Mouse (Mus musculus): ENCODE measurements around the gene Cyp2b10. TPM values are rescaled to one million over a fixed set of nuclear protein-coding genes. Genes with fewer than 3 reads are reported as not detected.
"Not testable (repeated sequence)": the region's sequence is repeated elsewhere in the genome, so short reads cannot be mapped to it uniquely, and the experiment has no call there.

The Cyp2b10 gene
- polyA plus RNA-seq, 1 experiment from 2014 or later = 0.08 TPM

DNA sequence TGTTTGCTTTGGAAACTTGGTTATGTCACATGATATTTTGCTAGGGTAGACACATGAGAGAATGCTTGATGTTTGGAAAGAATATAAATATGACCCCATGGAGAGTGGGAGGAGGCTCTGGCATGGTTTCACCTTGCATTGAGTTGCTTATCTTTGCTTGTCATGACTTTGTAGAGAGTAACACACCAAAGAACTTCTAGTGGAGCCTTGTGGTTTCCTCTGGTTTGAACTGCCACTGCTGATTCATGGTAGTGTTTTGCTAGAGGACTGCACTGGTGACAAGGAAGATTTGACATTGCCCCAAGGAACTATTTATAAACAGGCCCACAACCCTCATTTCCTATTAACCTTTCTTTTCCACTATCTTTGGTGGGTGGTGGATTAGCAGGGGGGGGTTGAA is 24.8 kb upstream of the Cyp2b10 start:
- no peaks in the 10 kb centered on the region for H3K9me3 ChIP-seq (replicated peaks; ENCODE audit: control insufficient read depth, low read length)
- no peak overlapping the region for H3K4me3 ChIP-seq (ENCODE audit: low read depth, low read length)
- H3K27ac ChIP-seq (ENCODE audit: low read length) = no peak overlapping the region
- no peaks in the 10 kb centered on the region for H3K36me3 ChIP-seq (ENCODE audit: control insufficient read depth, insufficient read depth)
- no peaks in the 10 kb centered on the region for H3K27me3 ChIP-seq (ENCODE audit: control insufficient read depth, insufficient read depth, low read depth, low read length)
- no peak for ATAC-seq (ENCODE audit: low read depth)
- no peak overlapping the region for H3K4me2 ChIP-seq (ENCODE audit: low read depth, low read length)
- H3K9ac ChIP-seq (ENCODE audit: low read depth, low read length) = no peak overlapping the region
- no peaks in the 10 kb centered on the region for H3K4me1 ChIP-seq (ENCODE audit: control insufficient read depth, low read depth, low read length)

DNA sequence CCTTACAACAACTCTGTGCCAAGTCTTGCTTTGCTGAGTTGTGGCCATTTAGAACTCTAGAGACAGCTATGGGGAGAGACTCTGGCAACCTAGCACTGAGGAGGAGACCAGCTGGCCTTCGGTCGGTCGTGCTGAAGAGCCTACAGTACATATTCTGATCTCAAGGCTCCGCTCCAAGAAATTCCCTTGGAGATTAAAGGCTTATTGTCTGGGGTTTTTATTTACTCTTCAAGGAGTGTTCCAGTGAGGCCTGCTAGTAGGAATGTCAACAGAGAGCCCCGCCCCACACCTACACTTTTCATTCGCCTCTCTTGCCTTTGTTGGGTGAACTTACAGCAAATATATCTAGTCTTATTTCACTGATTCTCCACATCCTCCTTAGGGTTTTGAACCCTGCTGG is 18.7 kb upstream of the Cyp2b10 start:
- Histone ChIP-seq H3K36me3 (ENCODE audit: control insufficient read depth, insufficient read depth) (no peaks in the 10 kb centered on the region), H3K9ac (ENCODE audit: low read depth, low read length) (no peak overlapping the region), H3K4me2 (ENCODE audit: low read depth, low read length) (no peak overlapping the region), H3K27ac (ENCODE audit: low read length) (no peak overlapping the region), H3K27me3 (ENCODE audit: control insufficient read depth, insufficient read depth, low read depth, low read length) (no peaks in the 10 kb centered on the region), H3K4me3 (ENCODE audit: low read depth, low read length) (no peak overlapping the region), H3K9me3 (replicated peaks; ENCODE audit: control insufficient read depth, low read length) (no peaks in the 10 kb centered on the region), H3K4me1 (ENCODE audit: control insufficient read depth, low read depth, low read length) (no peaks in the 10 kb centered on the region)
- no peak for ATAC-seq (ENCODE audit: low read depth)
- 50% methylated on average over 6 of the region's 6 CpGs for WGBS (ENCODE audit: insufficient replicate concordance)

DNA sequence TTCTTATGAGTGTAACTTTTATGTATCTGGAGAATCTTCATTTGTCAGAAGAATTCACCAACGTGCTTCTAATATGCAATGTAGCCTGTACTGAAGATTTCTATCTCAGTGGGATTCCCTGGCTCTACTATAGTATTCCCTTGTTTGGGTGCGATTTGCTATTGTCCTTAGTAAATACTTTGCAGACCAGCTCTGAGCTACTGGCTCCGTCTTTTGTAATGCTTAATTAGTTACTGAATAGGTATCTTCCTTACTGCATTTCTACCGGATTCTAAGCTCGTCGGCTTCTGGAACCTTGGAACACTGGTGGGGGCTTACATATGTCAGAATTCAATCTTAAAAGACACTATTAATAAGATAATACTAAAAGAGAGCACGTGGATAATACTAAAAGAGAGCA is 16.7 kb upstream of the Cyp2b10 start:
- H3K4me3 ChIP-seq (ENCODE audit: low read depth, low read length); H3K9ac ChIP-seq (ENCODE audit: low read depth, low read length); H3K27ac ChIP-seq (ENCODE audit: low read length); H3K27me3 ChIP-seq (ENCODE audit: control insufficient read depth, insufficient read depth, low read depth, low read length); H3K9me3 ChIP-seq (replicated peaks; ENCODE audit: control insufficient read depth, low read length); ATAC-seq (ENCODE audit: low read depth); H3K36me3 ChIP-seq (ENCODE audit: control insufficient read depth, insufficient read depth); H3K4me1 ChIP-seq (ENCODE audit: control insufficient read depth, low read depth, low read length); H3K4me2 ChIP-seq (ENCODE audit: low read depth, low read length): not testable (repeated sequence)
- 23% methylated on average over 7 of the region's 7 CpGs for WGBS (ENCODE audit: insufficient replicate concordance)

DNA sequence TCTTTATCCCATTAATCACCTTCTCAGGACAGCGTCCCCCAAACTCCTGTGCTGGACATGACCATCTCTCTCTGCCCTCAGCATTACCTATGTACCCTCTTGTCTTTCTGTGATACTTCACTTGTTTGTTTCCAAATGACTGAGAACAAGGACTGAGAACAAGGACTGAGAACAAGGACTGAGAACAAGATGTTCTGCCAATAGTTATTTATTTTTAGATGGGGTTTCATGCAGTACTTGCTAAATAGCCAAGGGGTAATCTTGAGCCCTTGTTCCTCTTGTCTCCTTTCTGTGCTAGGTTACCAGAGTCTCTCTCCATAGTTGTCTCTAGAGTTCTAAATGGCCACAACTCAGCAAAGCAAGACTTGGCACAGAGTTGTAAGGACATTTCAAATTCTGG is 13.1 kb upstream of the Cyp2b10 start:
- Histone ChIP-seq H3K36me3 (ENCODE audit: control insufficient read depth, insufficient read depth) (no peaks in the 10 kb centered on the region), H3K4me3 (ENCODE audit: low read depth, low read length) (no peak overlapping the region), H3K9ac (ENCODE audit: low read depth, low read length) (no peak overlapping the region), H3K9me3 (replicated peaks; ENCODE audit: control insufficient read depth, low read length) (no peaks in the 10 kb centered on the region), H3K27me3 (ENCODE audit: control insufficient read depth, insufficient read depth, low read depth, low read length) (no peaks in the 10 kb centered on the region), H3K27ac (ENCODE audit: low read length) (no peak overlapping the region), H3K4me2 (ENCODE audit: low read depth, low read length) (no peak overlapping the region), H3K4me1 (ENCODE audit: control insufficient read depth, low read depth, low read length) (no peaks in the 10 kb centered on the region)
- no peak for ATAC-seq (ENCODE audit: low read depth)
- WGBS (ENCODE audit: insufficient replicate concordance) = 48% methylated on average over 1 of the region's 1 CpGs

DNA sequence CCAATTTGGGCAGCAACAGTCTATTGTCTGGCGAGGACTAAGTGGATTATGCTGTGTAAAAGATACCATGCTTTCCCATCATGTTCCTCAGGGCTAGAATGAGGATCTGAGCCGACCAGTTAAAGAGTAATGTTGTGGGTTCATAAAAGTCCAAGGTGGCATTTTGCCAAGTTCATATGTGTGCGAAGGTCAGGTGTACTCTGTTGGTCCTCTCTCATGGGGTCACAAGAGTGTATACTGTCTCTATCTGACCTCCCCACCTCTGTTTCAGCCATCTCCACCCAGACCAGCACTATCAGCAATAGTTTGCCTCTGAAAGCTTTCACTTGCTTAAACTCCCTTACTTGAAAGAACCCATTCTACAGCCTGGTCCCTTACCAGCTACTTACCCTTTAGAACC is 9.7 kb upstream of the Cyp2b10 start:
- no peaks in the 10 kb centered on the region for H3K27me3 ChIP-seq (ENCODE audit: control insufficient read depth, insufficient read depth, low read depth, low read length)
- H3K4me2 ChIP-seq (ENCODE audit: low read depth, low read length) = no peak overlapping the region
- H3K9me3 ChIP-seq (replicated peaks; ENCODE audit: control insufficient read depth, low read length) = no peaks in the 10 kb centered on the region
- H3K36me3 ChIP-seq (ENCODE audit: control insufficient read depth, insufficient read depth) = no peaks in the 10 kb centered on the region
- WGBS (ENCODE audit: insufficient replicate concordance) = 50% methylated on average over 3 of the region's 3 CpGs
- peak; percentile 64 for ATAC-seq (ENCODE audit: low read depth)
- no peak overlapping the region for H3K4me3 ChIP-seq (ENCODE audit: low read depth, low read length)
- H3K4me1 ChIP-seq (ENCODE audit: control insufficient read depth, low read depth, low read length) = no peaks in the 10 kb centered on the region
- no peak overlapping the region for H3K27ac ChIP-seq (ENCODE audit: low read length)
- H3K9ac ChIP-seq (ENCODE audit: low read depth, low read length) = no peak overlapping the region

DNA sequence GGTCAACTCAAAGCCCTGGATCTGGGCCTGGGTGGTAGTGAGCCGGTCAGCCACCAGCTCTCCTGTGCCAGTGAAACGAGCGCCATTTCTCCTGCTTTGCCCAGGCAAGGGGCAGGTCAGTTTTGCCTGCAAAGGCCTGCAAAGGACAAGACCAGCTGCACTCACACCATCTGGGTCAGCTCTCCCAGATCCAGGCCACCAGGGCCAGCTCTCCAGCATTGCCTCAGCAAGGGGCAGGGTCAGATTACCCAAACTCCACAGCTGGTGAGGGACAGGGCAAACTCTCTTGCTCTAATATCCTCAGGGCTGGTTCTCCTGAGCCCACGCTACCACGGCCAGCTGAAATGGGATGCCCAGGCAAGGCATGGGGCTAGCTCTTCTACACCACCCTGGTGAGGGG is 4.3 kb upstream of the Cyp2b10 start:
- no peak overlapping the region for H3K4me3 ChIP-seq (ENCODE audit: low read depth, low read length)
- no peak overlapping the region for H3K27ac ChIP-seq (ENCODE audit: low read length)
- H3K9me3 ChIP-seq (replicated peaks; ENCODE audit: control insufficient read depth, low read length) = no peaks in the 10 kb centered on the region
- WGBS (ENCODE audit: insufficient replicate concordance) = 54% methylated on average over 5 of the region's 5 CpGs
- H3K36me3 ChIP-seq (ENCODE audit: control insufficient read depth, insufficient read depth) = no peaks in the 10 kb centered on the region
- no peaks in the 10 kb centered on the region for H3K4me1 ChIP-seq (ENCODE audit: control insufficient read depth, low read depth, low read length)
- no peak overlapping the region for H3K4me2 ChIP-seq (ENCODE audit: low read depth, low read length)
- no peak for ATAC-seq (ENCODE audit: low read depth)
- H3K9ac ChIP-seq (ENCODE audit: low read depth, low read length) = no peak overlapping the region
- no peaks in the 10 kb centered on the region for H3K27me3 ChIP-seq (ENCODE audit: control insufficient read depth, insufficient read depth, low read depth, low read length)

DNA sequence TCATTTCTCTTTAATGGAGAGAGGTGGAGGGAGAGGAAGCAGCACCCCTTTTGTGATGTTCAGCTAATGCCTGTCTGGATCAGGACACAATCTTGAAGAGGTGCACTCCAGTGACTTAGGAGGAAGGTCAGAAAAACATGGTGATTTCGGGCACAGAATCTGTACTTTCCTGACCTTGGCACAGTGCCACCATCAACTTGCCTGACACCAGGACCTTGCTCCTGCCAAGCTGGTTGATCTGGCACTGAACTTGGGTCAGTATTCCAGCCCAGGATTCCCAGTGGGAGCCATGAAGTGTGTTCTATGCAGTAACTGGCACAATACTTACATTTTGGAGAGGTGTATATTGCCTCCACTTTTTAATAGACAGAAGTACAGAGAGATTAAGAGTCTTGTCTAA is 2.3 kb upstream of the Cyp2b10 start:
- H3K27ac ChIP-seq (ENCODE audit: low read length) = no peak overlapping the region
- H3K27me3 ChIP-seq (ENCODE audit: control insufficient read depth, insufficient read depth, low read depth, low read length) = no peaks in the 10 kb centered on the region
- no peak for ATAC-seq (ENCODE audit: low read depth)
- H3K4me3 ChIP-seq (ENCODE audit: low read depth, low read length) = no peak overlapping the region
- H3K36me3 ChIP-seq (ENCODE audit: control insufficient read depth, insufficient read depth) = no peaks in the 10 kb centered on the region
- H3K4me2 ChIP-seq (ENCODE audit: low read depth, low read length) = no peak overlapping the region
- no peaks in the 10 kb centered on the region for H3K9me3 ChIP-seq (replicated peaks; ENCODE audit: control insufficient read depth, low read length)
- no peak overlapping the region for H3K9ac ChIP-seq (ENCODE audit: low read depth, low read length)
- no peaks in the 10 kb centered on the region for H3K4me1 ChIP-seq (ENCODE audit: control insufficient read depth, low read depth, low read length)
- WGBS (ENCODE audit: insufficient replicate concordance) = 52% methylated on average over 1 of the region's 1 CpGs

DNA sequence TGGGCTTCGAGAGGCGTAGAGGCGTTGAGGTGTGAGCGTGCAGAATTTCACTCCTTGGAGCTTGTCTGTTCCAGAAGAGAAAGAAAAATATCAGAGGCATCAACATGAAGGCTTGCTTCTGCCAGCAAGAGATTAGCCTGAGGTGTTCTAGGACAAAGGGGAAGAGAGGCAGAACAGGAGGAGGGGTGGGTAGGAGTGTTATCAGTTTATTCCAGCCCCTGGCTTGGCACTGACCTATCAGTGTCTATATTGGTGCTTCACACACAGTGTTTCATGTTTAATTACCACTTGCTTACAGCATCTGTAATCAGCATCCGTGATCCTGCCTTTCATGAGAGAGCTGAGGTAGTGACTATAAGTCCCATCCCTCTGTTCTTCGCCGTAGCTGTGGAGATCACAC is 644 bp downstream of the Cyp2b10 start:
- Histone ChIP-seq H3K36me3 (ENCODE audit: control insufficient read depth, insufficient read depth) (no peaks in the 10 kb centered on the region), H3K9ac (ENCODE audit: low read depth, low read length) (no peak overlapping the region), H3K4me1 (ENCODE audit: control insufficient read depth, low read depth, low read length) (no peaks in the 10 kb centered on the region), H3K4me3 (ENCODE audit: low read depth, low read length) (no peak overlapping the region), H3K9me3 (replicated peaks; ENCODE audit: control insufficient read depth, low read length) (no peaks in the 10 kb centered on the region), H3K4me2 (ENCODE audit: low read depth, low read length) (no peak overlapping the region), H3K27me3 (ENCODE audit: control insufficient read depth, insufficient read depth, low read depth, low read length) (no peaks in the 10 kb centered on the region), H3K27ac (ENCODE audit: low read length) (no peak overlapping the region)
- no peak for ATAC-seq (ENCODE audit: low read depth)
- 52% methylated on average over 7 of the region's 7 CpGs for WGBS (ENCODE audit: insufficient replicate concordance)

DNA sequence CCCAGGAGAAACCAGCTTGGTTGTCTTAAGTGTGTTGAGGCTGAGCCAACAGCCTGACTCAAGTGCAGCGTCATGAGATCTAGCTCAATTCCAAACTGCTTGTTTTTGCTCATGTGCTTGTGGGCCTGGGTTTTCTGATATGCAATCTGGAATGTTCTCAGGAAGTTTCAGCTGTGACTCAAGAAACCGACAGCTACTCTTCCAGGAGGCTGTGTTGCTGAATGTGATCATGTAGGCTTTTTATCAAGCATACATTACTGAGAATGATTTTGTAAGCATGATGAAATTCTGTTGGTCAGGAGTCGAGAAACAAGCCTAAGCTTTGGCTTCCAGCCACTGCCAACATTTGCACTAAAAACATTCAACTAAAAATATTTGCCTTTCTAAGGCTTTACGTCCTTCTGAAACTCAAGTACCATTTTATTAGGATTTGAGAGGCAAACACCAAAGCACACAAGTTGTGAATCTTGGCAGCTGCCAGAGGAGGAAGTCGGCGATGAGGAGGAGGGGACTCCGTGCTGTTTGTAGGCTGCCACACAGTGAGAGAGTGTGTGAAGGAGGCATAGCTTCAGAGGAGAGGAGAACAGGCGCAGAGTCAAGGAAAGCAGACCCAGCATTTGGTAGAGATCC is 4.8 kb downstream of the Cyp2b10 start:
- no peaks in the 10 kb centered on the region for H3K27me3 ChIP-seq (ENCODE audit: control insufficient read depth, insufficient read depth, low read depth, low read length)
- no peak overlapping the region for H3K4me3 ChIP-seq (ENCODE audit: low read depth, low read length)
- ATAC-seq (ENCODE audit: low read depth) = no peak
- H3K9ac ChIP-seq (ENCODE audit: low read depth, low read length) = no peak overlapping the region
- no peaks in the 10 kb centered on the region for H3K9me3 ChIP-seq (replicated peaks; ENCODE audit: control insufficient read depth, low read length)
- 33% methylated on average over 8 of the region's 8 CpGs for WGBS (ENCODE audit: insufficient replicate concordance)
- H3K4me2 ChIP-seq (ENCODE audit: low read depth, low read length) = no peak overlapping the region
- no peaks in the 10 kb centered on the region for H3K4me1 ChIP-seq (ENCODE audit: control insufficient read depth, low read depth, low read length)
- no peaks in the 10 kb centered on the region for H3K36me3 ChIP-seq (ENCODE audit: control insufficient read depth, insufficient read depth)
- no peak overlapping the region for H3K27ac ChIP-seq (ENCODE audit: low read length)
